Mouse (Mus musculus) hindbrain, embryonic 13.5 days (tissue): ENCODE data around the gene Gm20388. TPM values are rescaled to one million over a fixed set of nuclear protein-coding genes. Genes with fewer than 3 reads are reported as not detected.
A peak's percentile ranks its signal among the peaks of the same experiment; 100 is the strongest.

ENCODE experiments used
- ATAC-seq: fragments of 200-750 bp; cut with Nextera tagmentation; 2 replicates; pipeline ENCODE4 v1.8.0; 2017; ENCODE audit warnings: moderate TSS enrichment; ENCODE audit not compliant: low FRiP score
- H3K27ac ChIP-seq: fragments of 300-500 bp; sonication (generic); 2 replicates; pipeline ENCODE4 v1.5.1; 2015; ENCODE audit warnings: inconsistent platforms, mild to moderate bottlenecking, moderate library complexity
- H3K27me3 ChIP-seq: fragments of 300-500 bp; sonication (generic); 2 replicates; pipeline ENCODE4 v1.6.1; 2015; ENCODE audit warnings: mild to moderate bottlenecking, inconsistent platforms
- H3K36me3 ChIP-seq: fragments of 300-500 bp; sonication (generic); 2 replicates; pipeline ENCODE4 v1.6.1; 2015; ENCODE audit warnings: mild to moderate bottlenecking, inconsistent platforms
- H3K4me1 ChIP-seq: fragments of 300-500 bp; sonication (generic); replicated peaks from 2 replicates; pipeline ENCODE4 v1.6.1; 2015; ENCODE audit warnings: inconsistent platforms
- H3K4me2 ChIP-seq: fragments of 300-500 bp; sonication (generic); 2 replicates; pipeline ENCODE4 v1.6.1; 2015; ENCODE audit warnings: inconsistent platforms, mild to moderate bottlenecking, moderate library complexity
- H3K4me3 ChIP-seq: fragments of 300-500 bp; sonication (generic); 2 replicates; pipeline ENCODE4 v1.5.1; 2015; ENCODE audit warnings: mild to moderate bottlenecking, inconsistent platforms
- H3K9ac ChIP-seq: fragments of 300-500 bp; sonication (generic); 2 replicates; pipeline ENCODE4 v1.6.1; 2015; ENCODE audit warnings: mild to moderate bottlenecking, inconsistent platforms
- H3K9me3 ChIP-seq: fragments of 300-500 bp; sonication (generic); 2 replicates; pipeline ENCODE4 v1.6.1; 2016; ENCODE audit warnings: inconsistent platforms
- WGBS: fragments of 180-500 bp; shearing (Covaris S2); methylation state at CpG from one replicate; pipeline ENCODE4 v1.1.7; 2015; 5-methylcytosine and 5-hydroxymethylcytosine counted together
- polyA plus RNA-seq: library from polyadenylated mRNA; unstranded; fragments of >200 nt; fragmentation: Nextera tagmentation; extraction: Ambion mirVana; gene quantifications from 2 replicates; pipeline ENCODE4 v1.2.1, GENCODE M21; 2015

Gene Gm20388
- polyA plus RNA-seq, 1 experiment from 2014 or later, result 1.9 TPM

DNA sequence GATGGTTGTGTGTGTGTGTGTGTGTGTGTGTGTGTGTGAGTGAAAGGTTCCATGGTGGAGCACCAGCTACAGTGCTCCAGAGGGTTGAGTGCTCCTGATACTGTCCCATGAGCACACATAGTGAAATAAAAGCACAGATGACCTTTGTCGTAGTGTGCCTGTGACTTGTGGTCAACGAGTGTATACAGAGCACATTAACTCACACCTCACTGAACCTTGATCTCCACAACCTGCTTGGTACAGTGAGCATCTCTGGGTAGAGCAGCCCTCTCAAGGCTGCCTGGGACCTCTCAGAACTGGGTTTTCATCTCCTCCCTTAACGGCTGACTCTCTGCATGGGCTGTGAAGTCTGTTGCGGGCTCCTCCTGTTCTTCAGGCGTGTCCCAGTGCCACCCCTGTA, 4381.1 kb downstream of the Gm20388 start:
- H3K27ac ChIP-seq, result no peak overlapping the region
- WGBS, result 90% methylated on average over 5 of the region's 5 CpGs
- peaks cover 52% of the 10 kb centered on the region for H3K4me1 ChIP-seq
- H3K4me3 ChIP-seq, result no peak overlapping the region
- H3K9me3 ChIP-seq, result no peaks in the 10 kb centered on the region
- no peak overlapping the region for H3K4me2 ChIP-seq
- no peaks in the 10 kb centered on the region for H3K36me3 ChIP-seq
- ATAC-seq, result no peak
- H3K27me3 ChIP-seq, result no peaks in the 10 kb centered on the region
- H3K9ac ChIP-seq, result no peak overlapping the region

DNA sequence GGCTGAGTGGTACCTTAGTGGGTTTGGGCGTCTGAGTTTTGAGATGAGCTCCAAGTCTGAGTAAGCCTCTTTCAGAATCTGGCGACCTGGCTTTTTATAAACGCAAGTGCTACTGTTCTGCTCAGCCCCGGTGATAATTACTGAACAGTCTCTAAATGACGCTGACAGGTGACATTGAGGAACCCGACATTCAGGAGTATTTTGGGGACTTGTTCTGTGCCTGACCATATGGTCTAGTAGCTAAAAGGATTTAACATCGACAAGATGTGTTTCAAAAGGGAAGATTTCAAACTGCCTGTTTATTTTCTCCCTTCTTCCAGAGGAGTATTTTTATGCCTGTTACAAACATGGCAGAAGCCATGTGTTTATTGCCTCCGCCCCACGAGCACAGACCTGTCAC, 4382.3 kb downstream of the Gm20388 start:
- Histone ChIP-seq H3K27me3 (no peaks in the 10 kb centered on the region), H3K9ac (no peak overlapping the region), H3K9me3 (no peaks in the 10 kb centered on the region), H3K4me3 (no peak overlapping the region), H3K27ac (peak overlapping the region; percentile 78), H3K4me2 (no peak overlapping the region), H3K36me3 (no peaks in the 10 kb centered on the region), H3K4me1 (peaks cover 43% of the 10 kb centered on the region)
- 81% methylated on average over 9 of the region's 9 CpGs for WGBS
- no peak for ATAC-seq

DNA sequence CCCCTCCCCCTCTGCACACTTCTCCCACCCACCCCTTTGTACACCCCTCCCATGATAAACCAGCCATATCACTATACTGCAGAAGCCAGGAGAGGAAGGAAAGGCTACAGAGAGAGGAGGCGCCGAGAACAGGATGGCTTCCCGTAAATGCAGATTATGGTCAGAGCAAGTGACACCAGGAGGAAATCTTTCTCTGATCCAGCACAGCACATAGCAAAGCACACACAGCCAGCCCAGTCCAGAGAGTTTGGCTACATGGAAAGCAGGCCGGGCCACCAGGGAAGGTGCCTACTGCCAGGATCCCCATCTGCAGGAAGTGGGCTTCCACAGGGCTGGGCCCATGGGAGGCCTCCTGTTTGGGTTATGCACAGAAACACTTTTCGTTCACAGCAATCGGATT, 4383.8 kb downstream of the Gm20388 start:
- ATAC-seq, result 0 out of 2 replicates have a peak, but pooled peaks have one; percentile 36
- H3K4me1 ChIP-seq, result peaks cover 38% of the 10 kb centered on the region
- H3K9ac ChIP-seq, result no peak overlapping the region
- WGBS, result 64% methylated on average over 6 of the region's 6 CpGs
- H3K9me3 ChIP-seq, result no peaks in the 10 kb centered on the region
- H3K4me3 ChIP-seq, result no peak overlapping the region
- no peaks in the 10 kb centered on the region for H3K36me3 ChIP-seq
- H3K27me3 ChIP-seq, result no peaks in the 10 kb centered on the region
- H3K27ac ChIP-seq, result peak overlapping the region; percentile 78
- H3K4me2 ChIP-seq, result no peak overlapping the region

DNA sequence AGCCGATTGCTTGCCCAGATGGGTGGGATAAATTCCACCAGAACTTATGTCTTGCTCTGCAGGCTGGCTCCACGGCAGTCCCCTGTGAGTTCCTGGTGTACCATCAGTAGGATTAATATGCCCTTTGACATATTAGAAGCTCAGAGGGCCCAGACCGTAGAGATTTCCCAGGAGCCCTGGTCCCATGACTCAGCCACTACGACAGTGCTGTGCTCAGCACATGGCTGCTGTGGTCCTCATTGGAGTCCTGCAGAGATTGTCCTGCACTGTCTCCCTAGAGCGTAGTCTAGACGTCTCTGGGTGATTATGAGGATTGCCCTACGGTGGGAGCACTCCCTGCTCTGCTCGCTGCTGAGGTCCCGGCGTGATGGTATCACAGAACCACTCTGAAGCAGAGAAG, 4384.3 kb downstream of the Gm20388 start:
- Histone ChIP-seq H3K36me3 (no peaks in the 10 kb centered on the region), H3K27me3 (no peaks in the 10 kb centered on the region), H3K9me3 (no peaks in the 10 kb centered on the region), H3K4me2 (no peak overlapping the region), H3K4me1 (peaks cover 38% of the 10 kb centered on the region), H3K27ac (peak overlapping the region; percentile 78), H3K4me3 (no peak overlapping the region), H3K9ac (no peak overlapping the region)
- 0 out of 2 replicates have a peak, but pooled peaks have one; percentile 25 for ATAC-seq
- whole genome bisulfite sequencing, result 52% methylated on average over 10 of the region's 10 CpGs

DNA sequence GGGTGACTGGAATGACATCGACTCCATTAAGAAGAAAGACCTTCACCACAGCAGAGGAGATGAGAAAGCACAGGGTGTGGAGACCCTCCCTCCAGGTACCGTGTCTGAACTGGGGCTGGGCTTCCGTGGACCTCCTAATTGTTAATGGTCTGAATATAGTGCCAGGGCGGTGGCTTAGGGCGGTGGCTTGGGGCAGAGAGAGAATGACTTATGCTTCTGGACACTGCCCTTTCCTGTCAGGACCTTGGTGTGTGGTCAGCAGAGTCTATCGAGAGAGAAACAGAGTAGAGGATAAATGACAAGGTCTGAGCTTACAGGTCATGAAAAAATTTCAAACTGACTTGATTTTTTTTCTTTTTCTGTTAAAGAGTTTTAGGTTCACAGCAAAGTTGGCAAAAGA, 4384.7 kb downstream of the Gm20388 start:
- 87% methylated on average over 6 of the region's 6 CpGs for WGBS
- H3K4me1 ChIP-seq, result peaks cover 38% of the 10 kb centered on the region
- H3K4me3 ChIP-seq, result no peak overlapping the region
- H3K27ac ChIP-seq, result no peak overlapping the region
- H3K27me3 ChIP-seq, result no peaks in the 10 kb centered on the region
- H3K36me3 ChIP-seq, result no peaks in the 10 kb centered on the region
- H3K4me2 ChIP-seq, result no peak overlapping the region
- H3K9me3 ChIP-seq, result no peaks in the 10 kb centered on the region
- H3K9ac ChIP-seq, result no peak overlapping the region
- ATAC-seq, result no peak

DNA sequence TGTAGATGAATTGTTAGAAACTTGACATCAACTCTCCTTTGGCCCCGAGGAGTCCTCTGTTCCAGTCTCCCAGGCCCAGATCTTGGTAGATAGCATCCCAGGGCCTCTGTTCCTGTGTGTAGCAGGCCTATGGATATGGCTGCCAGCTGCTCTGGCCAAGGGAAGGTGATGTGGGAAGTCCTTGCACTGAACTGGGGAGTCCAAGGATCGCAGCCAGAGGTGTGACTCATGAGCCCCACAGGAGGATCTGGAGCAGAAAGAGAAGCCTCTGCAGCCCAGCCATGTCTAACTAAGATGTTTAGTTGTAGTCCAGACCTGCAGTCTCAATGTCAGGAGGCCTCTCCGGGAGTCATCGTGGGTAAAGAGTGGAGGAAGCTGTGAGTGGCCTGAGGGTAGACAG, 4390.9 kb downstream of the Gm20388 start:
- H3K4me2 ChIP-seq, result no peak overlapping the region
- H3K27ac ChIP-seq, result no peak overlapping the region
- H3K9ac ChIP-seq, result no peak overlapping the region
- no peaks in the 10 kb centered on the region for H3K9me3 ChIP-seq
- H3K4me1 ChIP-seq, result peaks cover 24% of the 10 kb centered on the region
- ATAC-seq, result no peak
- H3K4me3 ChIP-seq, result no peak overlapping the region
- 91% methylated on average over 4 of the region's 4 CpGs for WGBS
- H3K27me3 ChIP-seq, result no peaks in the 10 kb centered on the region
- H3K36me3 ChIP-seq, result peaks cover 11% of the 10 kb centered on the region

DNA sequence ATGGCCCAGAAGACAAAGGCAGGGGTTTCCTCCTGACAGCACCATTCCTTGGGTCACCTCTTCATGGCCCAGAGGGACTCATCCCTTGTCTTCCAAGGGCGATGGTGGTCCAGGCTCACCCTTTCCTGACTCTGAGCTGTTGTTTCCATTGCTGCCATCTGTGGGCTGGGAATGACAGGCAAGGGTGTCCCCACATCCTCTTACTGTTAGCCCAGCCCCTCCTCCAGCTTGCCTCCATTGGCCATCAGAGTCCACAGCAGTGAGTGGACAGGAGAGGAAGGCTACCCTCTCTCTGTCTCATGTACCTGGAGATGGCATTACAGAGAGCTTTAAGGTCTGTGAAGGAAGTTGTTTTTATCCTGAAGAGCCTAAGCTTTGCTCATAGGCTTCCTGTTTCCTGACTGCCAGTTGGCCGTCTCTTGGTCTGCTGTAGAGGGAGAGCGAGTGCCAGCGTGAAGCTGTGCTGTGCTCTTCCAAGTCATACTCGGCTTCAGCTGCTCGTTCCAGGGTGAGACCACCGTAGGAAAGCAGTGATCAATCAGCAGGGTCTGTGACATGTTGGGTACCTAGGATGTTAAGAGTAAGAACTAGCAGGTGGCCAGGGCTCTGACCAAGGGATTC, 4391.4 kb downstream of the Gm20388 start:
- Histone ChIP-seq H3K9me3 (no peaks in the 10 kb centered on the region), H3K4me3 (no peak overlapping the region), H3K4me1 (peaks cover 29% of the 10 kb centered on the region), H3K36me3 (peaks cover 12% of the 10 kb centered on the region), H3K27me3 (no peaks in the 10 kb centered on the region), H3K9ac (no peak overlapping the region), H3K4me2 (no peak overlapping the region), H3K27ac (no peak overlapping the region)
- WGBS, result 87% methylated on average over 7 of the region's 7 CpGs
- ATAC-seq, result no peak

DNA sequence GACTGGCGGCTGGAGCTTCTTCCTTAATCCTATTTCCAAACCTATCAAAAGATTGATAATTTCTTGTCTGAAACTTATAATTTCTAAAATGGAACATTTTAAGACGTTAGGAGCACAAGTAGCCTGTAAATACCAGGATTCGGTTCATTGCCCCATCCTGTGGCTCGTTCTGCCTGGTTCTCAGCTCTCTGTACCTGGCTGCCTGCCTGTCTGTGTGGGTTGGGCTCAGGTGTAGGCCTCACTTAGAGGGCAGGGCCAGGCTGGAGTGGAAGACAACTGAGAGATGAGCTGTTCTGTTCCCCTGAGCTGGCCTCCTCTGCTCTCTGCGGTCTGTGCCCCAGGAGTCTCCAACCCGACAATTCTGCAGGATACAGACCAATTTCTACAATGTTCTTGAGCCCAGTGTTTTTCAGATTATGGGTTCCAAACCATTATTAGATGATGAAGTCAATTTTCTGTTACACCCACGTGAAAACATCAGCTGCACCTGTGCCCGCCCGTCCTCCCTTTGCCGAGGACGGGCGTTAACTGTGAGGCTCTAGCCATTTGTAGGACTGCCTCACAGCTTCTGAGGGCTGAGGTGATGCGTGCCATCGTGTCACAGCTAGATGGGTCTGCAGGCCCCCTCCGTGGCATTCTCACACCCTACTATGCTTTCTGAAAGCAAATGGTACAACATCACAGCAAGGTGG, 4392.7 kb downstream of the Gm20388 start:
- no peak for ATAC-seq
- no peaks in the 10 kb centered on the region for H3K27me3 ChIP-seq
- no peak overlapping the region for H3K4me3 ChIP-seq
- H3K4me2 ChIP-seq, result no peak overlapping the region
- H3K4me1 ChIP-seq, result peaks cover 34% of the 10 kb centered on the region
- 87% methylated on average over 15 of the region's 15 CpGs for WGBS
- peaks cover 21% of the 10 kb centered on the region for H3K36me3 ChIP-seq
- 0 out of 2 replicates have a peak overlapping the region, but pooled peaks have one; percentile 30 for H3K27ac ChIP-seq
- no peaks in the 10 kb centered on the region for H3K9me3 ChIP-seq
- H3K9ac ChIP-seq, result no peak overlapping the region

DNA sequence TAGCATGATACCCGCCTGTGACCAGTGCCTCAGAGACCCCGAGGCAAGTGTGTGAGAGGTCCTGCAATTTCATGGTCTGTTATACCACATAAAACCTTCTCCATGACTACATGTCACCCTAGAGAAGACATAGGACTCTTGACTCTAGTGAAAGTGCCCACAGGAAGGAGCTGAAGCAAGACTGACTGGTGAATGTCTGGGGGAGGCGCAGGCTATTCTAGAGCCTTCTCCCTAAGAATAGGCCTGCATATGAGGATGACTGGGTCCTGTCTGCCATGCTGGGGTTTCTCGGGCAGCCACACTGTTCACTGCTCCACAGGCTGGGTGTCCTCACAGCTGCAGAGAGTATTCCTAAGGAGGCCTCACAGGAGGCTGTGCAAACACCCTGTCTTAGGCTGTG, 4393.5 kb downstream of the Gm20388 start:
- H3K27ac ChIP-seq, result peak overlapping the region; percentile 50; the same call in 1 of the 2 replicates
- no peaks in the 10 kb centered on the region for H3K27me3 ChIP-seq
- H3K4me3 ChIP-seq, result no peak overlapping the region
- no peak overlapping the region for H3K4me2 ChIP-seq
- ATAC-seq, result no peak
- 68% methylated on average over 4 of the region's 4 CpGs for WGBS
- H3K36me3 ChIP-seq, result peaks cover 25% of the 10 kb centered on the region
- peaks cover 34% of the 10 kb centered on the region for H3K4me1 ChIP-seq
- H3K9ac ChIP-seq, result no peak overlapping the region
- no peaks in the 10 kb centered on the region for H3K9me3 ChIP-seq

DNA sequence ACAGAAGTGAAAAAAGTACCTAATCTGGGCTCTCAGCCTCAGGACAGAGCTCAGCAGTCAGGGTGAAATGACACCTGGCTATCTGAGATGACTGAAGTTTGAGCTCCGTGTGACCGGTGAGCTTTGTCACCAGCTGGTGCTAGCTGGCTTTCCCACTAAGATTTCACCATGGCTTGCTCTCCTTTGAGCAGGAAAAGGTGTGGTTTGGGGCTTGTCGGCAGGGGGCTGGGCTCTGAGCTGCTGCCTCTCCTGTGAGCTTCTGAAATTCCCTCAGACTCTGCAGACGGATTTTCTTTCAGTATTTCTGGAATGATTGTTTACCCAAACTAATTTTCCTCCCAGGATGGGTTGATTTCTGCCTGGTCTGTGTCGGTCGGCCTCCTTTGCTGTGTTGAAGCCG, 4395.9 kb downstream of the Gm20388 start:
- Histone ChIP-seq H3K4me1 (peaks cover 31% of the 10 kb centered on the region), H3K27ac (0 out of 2 replicates have a peak overlapping the region, but pooled peaks have one; percentile 3), H3K9ac (no peak overlapping the region), H3K36me3 (peaks cover 28% of the 10 kb centered on the region), H3K9me3 (no peaks in the 10 kb centered on the region), H3K4me3 (no peak overlapping the region), H3K4me2 (no peak overlapping the region), H3K27me3 (no peaks in the 10 kb centered on the region)
- WGBS, result 66% methylated on average over 7 of the region's 7 CpGs
- no peak for ATAC-seq

DNA sequence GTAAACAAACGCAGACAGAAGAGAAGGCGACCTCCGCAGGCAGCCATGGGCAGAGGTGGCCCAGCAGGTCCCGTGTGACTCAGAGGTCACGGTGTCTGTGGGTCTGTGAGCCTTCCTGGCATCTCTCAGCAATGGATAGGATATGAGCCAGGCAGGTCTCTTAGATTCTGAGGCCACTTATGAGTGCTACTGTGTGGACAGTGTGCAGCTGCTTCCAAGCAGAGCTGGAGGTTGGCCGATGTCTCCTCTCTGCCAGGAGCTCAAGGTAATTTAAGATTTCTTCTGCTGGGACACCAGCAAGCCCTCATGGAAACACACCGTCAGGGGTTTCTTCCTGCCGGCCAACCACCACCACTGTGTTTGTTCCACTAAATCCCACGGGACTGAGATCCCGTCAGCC, 4397.1 kb downstream of the Gm20388 start:
- Histone ChIP-seq H3K36me3 (peaks cover 30% of the 10 kb centered on the region), H3K4me2 (no peak overlapping the region), H3K4me3 (no peak overlapping the region), H3K9me3 (no peaks in the 10 kb centered on the region), H3K27me3 (no peaks in the 10 kb centered on the region), H3K27ac (no peak overlapping the region; the same call in 1 of the 2 replicates), H3K4me1 (peaks cover 31% of the 10 kb centered on the region), H3K9ac (no peak overlapping the region)
- 91% methylated on average over 10 of the region's 10 CpGs for WGBS
- no peak for ATAC-seq

DNA sequence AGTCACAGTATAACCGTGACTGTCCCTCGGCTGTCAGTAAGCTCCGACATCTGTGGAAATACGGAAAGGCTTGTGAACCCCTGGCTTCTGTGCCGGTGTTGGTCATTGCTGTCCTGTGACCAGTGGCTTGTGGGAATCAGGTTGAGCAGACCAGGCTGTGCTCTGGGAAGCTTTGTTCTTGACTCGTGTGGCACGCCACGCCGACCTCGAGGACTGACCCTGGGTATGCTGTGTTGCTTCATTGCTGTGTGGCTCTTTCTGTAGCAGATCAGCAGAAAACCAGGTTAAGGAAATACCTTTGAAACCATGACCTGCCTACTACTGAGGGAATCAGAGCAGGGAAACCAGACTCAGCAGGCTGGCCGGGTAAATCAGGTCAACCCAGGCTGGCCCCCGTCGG, 4399.9 kb downstream of the Gm20388 start:
- H3K36me3 ChIP-seq, result peaks cover 25% of the 10 kb centered on the region
- no peaks in the 10 kb centered on the region for H3K9me3 ChIP-seq
- no peaks in the 10 kb centered on the region for H3K27me3 ChIP-seq
- H3K27ac ChIP-seq, result no peak overlapping the region
- H3K9ac ChIP-seq, result no peak overlapping the region
- H3K4me1 ChIP-seq, result peaks cover 32% of the 10 kb centered on the region
- no peak for ATAC-seq
- H3K4me2 ChIP-seq, result no peak overlapping the region
- 78% methylated on average over 13 of the region's 13 CpGs for WGBS
- no peak overlapping the region for H3K4me3 ChIP-seq

DNA sequence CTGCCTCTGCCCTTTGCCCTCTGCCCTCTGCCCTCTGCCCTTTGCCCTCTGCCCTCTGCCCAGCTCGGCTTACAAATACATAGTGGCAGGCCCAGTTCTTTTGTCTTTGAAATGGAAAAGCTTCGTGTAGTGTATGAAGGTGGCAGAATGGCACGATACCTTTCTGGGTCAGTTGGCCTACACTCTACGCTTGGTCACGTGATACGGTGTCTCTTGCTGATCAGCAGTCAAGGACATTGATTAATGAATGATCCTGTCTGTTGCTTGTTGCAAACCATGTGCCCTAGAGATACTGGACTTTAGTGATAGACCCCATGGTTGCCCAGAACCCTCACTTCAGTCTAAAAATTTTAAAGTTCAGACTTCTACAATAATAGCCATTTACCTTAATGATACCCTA, 4400.5 kb downstream of the Gm20388 start:
- no peak for ATAC-seq
- whole genome bisulfite sequencing, result 77% methylated on average over 6 of the region's 6 CpGs
- Histone ChIP-seq H3K4me1 (peaks cover 35% of the 10 kb centered on the region), H3K4me3 (no peak overlapping the region), H3K4me2 (no peak overlapping the region), H3K27me3 (no peaks in the 10 kb centered on the region), H3K9me3 (no peaks in the 10 kb centered on the region), H3K36me3 (peaks cover 19% of the 10 kb centered on the region), H3K27ac (no peak overlapping the region), H3K9ac (no peak overlapping the region)
